Mouse (Mus musculus): ENCODE data around the gene Zfp358. TPM values are rescaled to one million over a fixed set of nuclear protein-coding genes. Genes with fewer than 3 reads are reported as not detected.

The Zfp358 gene
- total RNA-seq (2021) = 19.2 and 24.7 TPM in 2 replicates
- long read RNA-seq, experiment 1, transcript Zfp358-201 (2 exons, 1,999 nt) = major isoform, 25 of 26 reads
- long read RNA-seq, experiment 1, partial matches to known transcripts = 0 of 26 reads
- long read RNA-seq, experiment 1, other reads (novel, unspliced or antisense) = 0 of 26 reads
- long read RNA-seq, experiment 2, transcript Zfp358-201 (2 exons, 1,999 nt) = major isoform, 9 of 10 reads
- long read RNA-seq, experiment 2, partial matches to known transcripts = 0 of 10 reads
- long read RNA-seq, experiment 2, other reads (novel, unspliced or antisense) = 0 of 10 reads

GRCm38 (mm10) chr8:3492901-3493844 is at the start of gene Zfp358:
Zfp358 (plus strand) TSS chr8:3493138.
- peak; percentile 89 for DNase-seq

DNA sequence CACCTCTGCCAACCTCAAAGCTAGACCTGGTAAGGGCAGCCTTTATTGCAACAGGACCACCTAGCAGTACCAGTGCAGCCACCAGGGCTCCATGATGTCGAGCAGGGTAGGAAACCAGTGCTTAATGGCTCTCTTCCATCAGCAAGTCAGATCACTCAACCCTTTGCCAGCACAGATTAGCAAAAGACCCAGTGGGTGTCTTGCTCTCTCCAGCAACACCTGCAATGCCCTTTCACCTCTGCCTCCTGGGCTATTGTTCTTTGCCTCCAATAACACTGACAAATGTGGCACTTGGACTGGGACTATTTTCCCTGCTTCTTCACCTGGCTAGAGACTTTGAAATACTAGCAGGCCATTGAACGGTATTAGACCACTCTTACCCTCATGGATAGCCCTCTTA is 43.7 kb upstream of the Zfp358 start:
- DNase-seq = no peak

GRCm38 (mm10) chr8:3450670-3451069 is 42.3 kb upstream of the Zfp358 start:
- peak; percentile 79 for DNase-seq

- no peak for DNase-seq
Observed at GRCm38 (mm10) chr8:3451992-3452391, 40.9 kb upstream of the Zfp358 start.

DNA sequence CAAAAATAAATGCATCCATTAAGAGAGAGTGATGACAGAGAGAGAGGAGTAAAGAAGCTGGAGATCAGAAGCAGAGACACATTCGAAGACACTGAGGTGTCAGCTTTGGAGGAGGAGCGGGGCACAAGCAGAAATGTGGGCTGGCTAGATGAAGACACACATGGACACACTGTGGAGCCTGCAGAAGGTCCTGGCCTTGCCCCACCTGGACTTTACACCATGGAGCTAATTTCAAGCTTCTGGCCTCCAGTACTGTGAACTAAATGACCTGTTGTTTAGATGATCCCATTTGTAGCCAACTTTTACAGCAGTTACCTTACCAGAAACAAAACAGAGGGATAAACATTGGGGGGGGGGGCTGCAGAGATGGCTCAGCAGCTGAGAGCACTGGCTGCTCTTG is 29.7 kb upstream of the Zfp358 start:
- DNase-seq = no peak

- DNase-seq = peak; percentile 58
Observed at GRCm38 (mm10) chr8:3464309-3464708, 28.6 kb upstream of the Zfp358 start.

- DNase-seq = peak; percentile 100
Observed at GRCm38 (mm10) chr8:3467006-3467885, 25.7 kb upstream of the Zfp358 start, which contains the start of gene Pex11g. Pex11g (minus strand) TSS chr8:3467680.

- DNase-seq = no peak
Observed at GRCm38 (mm10) chr8:3467886-3468545, 24.9 kb upstream of the Zfp358 start.

DNA sequence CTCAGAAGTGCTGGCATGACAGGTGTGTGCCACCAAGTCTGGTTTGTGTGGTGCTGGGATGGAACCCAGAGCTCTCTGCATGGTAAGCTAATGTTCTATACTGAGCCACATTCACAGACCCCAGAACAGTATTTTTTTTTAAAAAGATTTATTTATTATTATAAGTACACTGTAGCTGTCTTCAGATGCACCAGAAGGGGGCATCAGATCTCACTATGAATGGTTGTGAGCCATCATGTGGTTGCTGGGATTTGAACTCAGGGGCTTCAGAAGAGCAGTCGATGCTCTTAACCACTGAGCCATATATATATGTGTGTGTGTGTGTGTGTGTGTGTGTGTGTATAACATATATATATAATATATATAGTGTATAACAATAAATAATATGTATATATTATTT is 24.1 kb upstream of the Zfp358 start:
- no peak for DNase-seq

DNA sequence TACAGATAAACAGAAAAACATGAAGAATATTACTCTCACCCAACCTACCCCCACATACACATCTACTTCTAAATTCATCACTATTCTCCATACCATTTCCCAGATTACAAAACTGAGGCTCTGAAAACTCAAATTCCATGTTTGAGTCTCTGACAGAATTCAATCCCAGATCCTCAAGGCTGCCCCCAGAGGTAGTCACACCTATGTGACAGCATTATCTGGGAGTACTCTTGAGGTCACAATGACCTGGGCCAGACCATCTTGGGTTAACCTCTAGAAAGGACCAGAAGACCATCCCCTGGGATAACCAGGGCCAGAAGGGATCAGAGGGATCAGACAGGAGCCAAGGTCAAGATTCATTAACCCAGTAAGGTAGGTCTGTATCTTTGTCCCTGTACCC is 22.4 kb upstream of the Zfp358 start, which contains the start of gene Tex45:
Gene Tex45 (plus strand): TSS at position 301 of the 400 bp plus-strand sequence.
- DNase-seq = no peak

GRCm38 (mm10) chr8:3475715-3476429 is 17.1 kb upstream of the Zfp358 start:
- DNase-seq = no peak

DNA sequence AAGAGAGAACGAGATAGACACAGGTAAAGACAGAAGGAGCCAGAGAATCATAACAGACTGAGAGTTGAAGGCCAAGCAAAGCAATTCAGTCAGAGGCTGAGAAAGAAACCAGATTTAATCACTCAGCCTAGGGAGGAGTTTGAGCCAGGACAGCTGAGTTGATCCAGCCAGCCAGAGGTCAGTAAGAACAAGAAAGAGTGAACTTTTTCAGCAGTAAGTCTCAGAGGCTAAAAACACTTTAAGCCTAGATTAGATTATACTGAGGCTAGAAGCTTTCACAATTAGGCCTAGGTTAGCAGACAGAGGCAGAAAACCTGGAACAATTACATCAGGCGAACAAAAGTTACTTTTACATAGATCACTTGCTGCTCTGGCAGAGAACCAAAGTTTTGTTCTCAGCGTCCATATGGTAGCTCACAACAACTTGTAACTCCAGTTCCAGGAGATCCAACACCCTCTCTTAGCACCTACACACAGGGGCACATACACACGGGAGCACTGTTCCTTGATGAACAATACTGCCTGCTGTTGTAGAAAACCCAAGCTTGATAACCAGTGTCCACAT is 12.6 kb upstream of the Zfp358 start:
- DNase-seq = no peak

DNA sequence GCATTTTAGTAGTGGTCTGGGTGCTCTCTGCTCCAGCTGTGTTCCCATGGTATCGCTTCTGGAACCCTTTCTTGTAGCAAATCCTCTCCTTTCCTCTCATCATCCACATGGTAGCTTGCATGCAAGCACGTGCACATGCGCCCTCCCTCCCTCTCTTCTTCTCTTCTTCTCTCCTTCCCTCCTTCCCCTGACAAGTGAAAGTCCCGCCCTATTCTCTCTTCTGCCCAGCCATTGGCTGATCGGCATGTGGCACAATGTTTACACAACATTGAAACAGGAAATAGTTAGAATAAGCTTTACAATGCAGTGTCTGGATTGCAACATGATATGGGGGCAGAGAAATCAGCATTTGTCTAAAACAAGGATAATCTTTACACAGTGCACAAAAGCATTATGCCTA is 11.3 kb upstream of the Zfp358 start:
- DNase-seq = no peak

- no peak for DNase-seq
Observed at GRCm38 (mm10) chr8:3482240-3482740, 10.6 kb upstream of the Zfp358 start.

DNA sequence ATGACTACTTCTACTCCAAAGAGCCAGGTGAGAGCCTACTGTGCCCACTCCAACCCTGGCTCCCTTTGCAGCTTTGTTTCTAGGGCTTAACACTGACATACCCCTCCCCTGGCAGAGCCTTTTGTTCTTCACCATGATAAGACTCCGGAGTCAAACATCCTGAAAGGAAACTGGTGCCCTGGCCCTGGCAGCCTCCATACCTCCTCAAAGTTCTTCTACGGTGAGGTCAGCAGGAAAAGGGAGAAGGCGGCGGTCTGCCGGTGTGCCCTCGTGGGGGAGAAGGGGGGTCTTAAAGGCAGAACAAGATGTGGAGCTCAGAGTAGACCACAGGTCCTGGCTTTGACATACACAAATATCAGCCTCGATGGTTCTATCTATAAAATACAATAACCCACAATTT is 9.4 kb upstream of the Zfp358 start:
- DNase-seq = no peak

- DNase-seq = no peak
Observed at GRCm38 (mm10) chr8:3485192-3485591, 7.7 kb upstream of the Zfp358 start.

- DNase-seq = no peak
Observed at GRCm38 (mm10) chr8:3493845-3494208, 889 bp downstream of the Zfp358 start.

GRCm38 (mm10) chr8:3495578-3496427 is 2.9 kb downstream of the Zfp358 start:
- DNase-seq = no peak

DNA sequence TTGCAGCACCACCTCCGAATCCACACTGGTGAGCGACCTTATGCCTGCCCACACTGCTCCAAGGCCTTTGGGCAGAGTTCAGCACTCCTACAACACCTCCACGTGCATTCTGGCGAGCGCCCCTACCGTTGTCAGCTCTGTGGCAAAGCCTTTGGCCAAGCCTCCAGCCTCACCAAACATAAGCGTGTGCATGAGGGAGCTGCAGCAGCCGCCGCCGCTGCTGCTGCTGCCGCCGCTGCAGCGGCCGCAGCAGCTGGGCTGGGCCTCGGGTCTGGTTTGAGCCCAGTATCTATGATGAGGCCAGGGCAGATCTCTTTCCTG is 3.5 kb downstream of the Zfp358 start:
- no peak for DNase-seq

GRCm38 (mm10) chr8:3498583-3498982 is 5.6 kb downstream of the Zfp358 start:
- no peak for DNase-seq

Measured in adrenal gland, postnatal 14 days (tissue).